Mouse (Mus musculus) testis, adult 2 months (tissue): ENCODE measurements around the gene H2-Ob. TPM values are rescaled to one million over a fixed set of nuclear protein-coding genes. Genes with fewer than 3 reads are reported as not detected.

ENCODE experiments used
- H3K27ac ChIP-seq: fragments of 200-500 bp; 2 replicates; pipeline ENCODE4 v1.5.1; 2012; ENCODE audit warnings: low read depth, low read length; ENCODE audit not compliant: control insufficient read depth, insufficient read depth
- H3K27me3 ChIP-seq: fragments of 200-500 bp; 2 replicates; pipeline ENCODE4 v1.6.1; 2012; ENCODE audit warnings: mild to moderate bottlenecking, low read length, moderate library complexity; ENCODE audit not compliant: control insufficient read depth, insufficient read depth
- H3K36me3 ChIP-seq: fragments of 200-500 bp; 2 replicates; pipeline ENCODE4 v1.6.1; 2012; ENCODE audit warnings: mild to moderate bottlenecking, low read length; ENCODE audit not compliant: control insufficient read depth, insufficient read depth
- H3K4me1 ChIP-seq: fragments of 200-500 bp; 2 replicates; pipeline ENCODE4 v1.6.1; 2012; ENCODE audit warnings: low read length; ENCODE audit not compliant: control insufficient read depth, insufficient read depth
- H3K4me3 ChIP-seq: fragments of 200-500 bp; 2 replicates; pipeline ENCODE4 v1.5.1; 2012; ENCODE audit warnings: low read depth, mild to moderate bottlenecking, low read length, moderate library complexity, mixed read lengths; ENCODE audit not compliant: control insufficient read depth
- CTCF ChIP-seq: fragments of 200-500 bp; IDR thresholded peaks from 2 replicates; pipeline ENCODE4 v1.5.1; 2012; ENCODE audit warnings: low read depth, mild to moderate bottlenecking, inconsistent platforms, low read length, moderate library complexity; ENCODE audit not compliant: control insufficient read depth, insufficient read depth, insufficient replicate concordance
- POLR2A ChIP-seq: fragments of 200-500 bp; IDR thresholded peaks from 2 replicates; pipeline ENCODE4 v1.6.1; 2012; ENCODE audit warnings: low read depth, mild to moderate bottlenecking, inconsistent platforms, low read length, moderate library complexity; ENCODE audit not compliant: control insufficient read depth
- polyA plus RNA-seq: library from polyadenylated mRNA; depleted of rRNA; stranded (reverse); fragments of >200 nt; gene quantifications from 2 replicates; pipeline ENCODE4 v1.2.3, GENCODE M21; 2012

Gene H2-Ob
- polyA plus RNA-seq, 1 experiment, result 0.06 TPM

DNA sequence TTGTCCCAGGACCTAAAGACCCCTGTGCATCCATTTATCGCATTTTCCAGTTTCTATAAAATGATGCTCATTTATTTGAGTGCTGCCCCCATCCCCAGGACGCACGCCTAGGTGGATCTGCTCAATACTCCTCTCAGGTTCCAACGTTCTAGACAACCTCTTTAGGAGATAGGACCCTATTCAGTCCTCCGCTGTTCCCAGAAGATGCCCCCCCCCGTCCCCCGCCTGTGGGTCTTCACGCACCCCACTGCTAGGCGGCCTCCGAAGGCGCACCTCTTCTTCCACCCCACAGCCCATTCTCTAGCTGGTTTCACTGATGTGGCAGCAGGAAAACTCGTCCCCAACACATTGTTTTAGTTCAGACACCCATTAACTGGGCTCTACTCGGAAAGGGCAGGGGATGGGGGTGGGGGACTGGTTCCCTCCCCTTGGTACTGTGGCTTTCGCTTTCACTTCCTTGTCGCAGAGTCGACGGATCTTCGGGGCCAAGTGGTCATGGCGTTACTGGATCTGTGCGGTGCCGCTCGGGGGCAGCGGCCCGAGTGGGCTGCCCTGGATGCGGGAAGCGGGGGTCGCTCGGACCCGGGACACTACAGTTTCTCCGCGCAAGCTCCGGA is 40.7 kb upstream of the H2-Ob start:
- TF ChIP-seq POLR2A (no peak), CTCF (no peak)
- peaks cover 2% of the 10 kb centered on the region; the same call in 1 of the 2 replicates for H3K27me3 ChIP-seq
- no peak overlapping the region for H3K27ac ChIP-seq
- H3K36me3 ChIP-seq, result no peaks in the 10 kb centered on the region
- H3K4me1 ChIP-seq, result peaks cover 11% of the 10 kb centered on the region
- peak overlapping the region; percentile 67 for H3K4me3 ChIP-seq

DNA sequence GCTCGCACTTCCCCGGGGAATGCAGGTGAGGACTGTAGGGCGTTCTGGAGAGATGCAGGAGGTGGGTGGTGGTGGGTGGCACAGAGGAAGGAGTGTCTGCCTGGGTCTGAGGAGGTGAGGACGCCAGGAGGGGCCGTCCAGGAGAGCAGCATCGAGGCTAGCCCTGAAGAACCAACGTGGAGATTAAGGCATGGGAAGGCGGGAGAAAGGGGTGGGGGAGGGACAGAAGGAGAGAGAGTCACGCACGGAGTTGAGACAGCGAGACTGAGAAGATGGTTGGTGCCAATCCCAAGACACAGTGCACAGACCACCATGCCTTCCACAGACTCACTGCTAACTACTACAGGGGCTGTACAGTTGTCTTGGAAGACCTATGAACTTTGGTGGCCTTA is 40.2 kb upstream of the H2-Ob start:
- Histone ChIP-seq H3K27ac (no peak overlapping the region), H3K36me3 (no peaks in the 10 kb centered on the region), H3K4me3 (peak overlapping the region; percentile 67), H3K27me3 (peaks cover 2% of the 10 kb centered on the region; the same call in 1 of the 2 replicates), H3K4me1 (peaks cover 11% of the 10 kb centered on the region)
- TF ChIP-seq POLR2A, result no peak
- TF ChIP-seq CTCF, result no peak

DNA sequence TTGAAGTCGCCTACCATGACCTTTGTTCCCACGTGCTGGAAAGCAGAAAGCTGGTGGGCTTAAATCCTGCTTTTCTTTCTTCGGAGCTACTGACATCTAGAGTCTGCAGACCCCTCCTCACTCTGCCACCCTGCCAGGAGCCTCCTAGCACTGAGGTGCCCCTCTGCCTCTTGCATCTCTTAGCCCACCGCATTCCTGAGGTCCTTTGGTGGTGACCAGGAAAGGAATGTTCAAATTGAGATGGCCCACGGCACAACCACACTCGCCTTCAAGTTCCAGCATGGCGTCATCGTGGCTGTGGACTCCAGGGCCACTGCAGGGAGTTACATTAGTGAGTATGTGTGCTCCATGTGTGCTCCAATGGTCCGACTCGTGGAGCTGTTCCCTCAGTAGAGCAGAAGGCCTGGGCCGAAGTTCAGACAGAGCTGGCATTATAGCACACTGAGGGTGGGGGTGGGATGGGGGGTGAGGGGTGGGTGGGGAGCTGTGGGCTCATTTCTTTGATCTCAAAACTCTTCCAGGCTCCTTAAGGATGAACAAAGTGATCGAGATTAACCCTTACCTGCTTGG is 39.6 kb upstream of the H2-Ob start:
- no peak for TF ChIP-seq POLR2A
- no peak for TF ChIP-seq CTCF
- H3K4me1 ChIP-seq, result peaks cover 11% of the 10 kb centered on the region
- no peaks in the 10 kb centered on the region for H3K36me3 ChIP-seq
- peaks cover 2% of the 10 kb centered on the region; the same call in 1 of the 2 replicates for H3K27me3 ChIP-seq
- no peak overlapping the region for H3K4me3 ChIP-seq
- no peak overlapping the region for H3K27ac ChIP-seq

DNA sequence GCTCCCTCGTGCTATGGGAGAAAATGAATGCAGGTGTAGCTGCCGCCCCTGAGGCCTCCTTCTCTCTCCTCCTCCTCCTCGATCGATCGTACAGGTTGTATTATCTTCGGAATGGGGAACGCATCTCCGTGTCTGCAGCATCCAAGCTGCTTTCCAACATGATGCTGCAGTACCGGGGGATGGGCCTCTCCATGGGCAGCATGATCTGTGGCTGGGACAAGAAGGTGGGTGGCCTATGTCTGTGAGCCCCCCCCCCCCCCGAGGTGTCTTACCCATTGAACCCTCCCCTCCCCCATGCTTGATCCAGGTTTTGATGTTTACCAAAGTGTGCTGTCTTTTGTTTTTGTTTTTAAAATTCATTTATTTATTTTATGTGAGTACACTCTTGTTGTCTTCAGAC is 38.7 kb upstream of the H2-Ob start:
- TF ChIP-seq CTCF (no peak), POLR2A (no peak)
- peaks cover 2% of the 10 kb centered on the region; the same call in 1 of the 2 replicates for H3K27me3 ChIP-seq

DNA sequence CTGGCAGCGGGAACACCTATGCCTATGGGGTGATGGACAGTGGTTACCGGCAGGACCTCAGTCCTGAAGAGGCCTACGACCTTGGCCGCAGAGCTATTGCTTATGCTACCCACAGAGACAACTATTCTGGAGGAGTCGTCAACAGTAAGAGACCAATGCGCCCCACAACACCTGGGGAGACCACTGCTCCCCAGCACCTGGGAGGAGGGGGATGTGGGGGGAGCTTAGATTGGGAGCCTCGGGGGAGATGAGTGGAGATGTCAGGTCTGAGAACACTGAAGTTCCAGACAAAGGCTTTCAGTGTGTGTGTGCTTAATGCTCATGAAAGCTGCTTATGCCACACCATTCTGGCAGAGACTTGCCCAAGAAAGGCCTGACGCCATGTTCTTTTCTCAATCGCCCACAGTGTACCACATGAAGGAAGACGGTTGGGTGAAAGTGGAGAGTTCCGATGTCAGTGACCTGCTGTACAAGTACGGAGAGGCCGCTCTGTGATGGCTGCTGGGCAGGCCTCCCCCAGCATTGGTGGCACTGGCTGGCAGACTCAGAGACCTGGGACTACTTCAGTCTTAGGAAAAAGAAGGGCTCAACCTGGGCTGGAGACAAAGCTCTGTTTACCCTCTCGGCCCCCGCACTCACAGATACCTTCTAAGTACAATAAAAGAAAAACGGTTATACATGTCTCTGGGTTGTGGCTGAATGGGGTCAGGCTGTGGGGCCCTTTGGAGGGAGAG is 37.8 kb upstream of the H2-Ob start:
- peaks cover 2% of the 10 kb centered on the region; the same call in 1 of the 2 replicates for H3K27me3 ChIP-seq
- H3K27ac ChIP-seq, result no peak overlapping the region
- H3K4me3 ChIP-seq, result no peak overlapping the region
- H3K4me1 ChIP-seq, result peaks cover 11% of the 10 kb centered on the region
- H3K36me3 ChIP-seq, result no peaks in the 10 kb centered on the region
- TF ChIP-seq CTCF (no peak), POLR2A (no peak)

More for the DNA sequence above, 38.7 kb upstream of the H2-Ob start:
- Histone ChIP-seq H3K36me3 (no peaks in the 10 kb centered on the region), H3K4me1 (peaks cover 11% of the 10 kb centered on the region), H3K27ac (no peak overlapping the region), H3K4me3 (no peak overlapping the region)

DNA sequence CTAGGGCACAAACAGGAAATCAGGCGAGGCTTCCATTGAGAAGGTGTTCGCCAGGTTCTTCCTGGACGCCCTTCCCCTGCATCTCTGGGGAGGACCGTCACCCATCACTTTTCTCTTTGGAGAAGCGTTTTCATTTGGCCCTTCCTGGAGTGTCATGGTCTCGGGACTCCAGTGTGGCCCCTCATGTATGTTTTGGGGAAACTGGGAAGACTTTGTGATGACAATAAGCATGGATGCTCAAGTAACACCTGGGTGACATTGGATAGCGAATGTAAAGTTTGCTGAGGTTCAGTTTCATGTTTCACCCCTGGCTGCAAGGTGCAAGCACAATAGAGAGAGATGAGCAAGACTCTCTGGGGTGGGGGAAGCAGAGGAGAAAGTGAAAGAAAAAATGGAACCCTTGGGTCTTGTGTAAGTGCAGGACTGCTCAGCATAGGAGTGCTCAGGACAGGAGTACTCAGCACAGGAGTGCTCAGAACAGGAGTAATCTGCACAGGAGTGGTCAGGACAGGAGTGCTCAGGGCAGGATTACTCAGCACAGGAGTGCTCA is 37.1 kb upstream of the H2-Ob start:
- peaks cover 2% of the 10 kb centered on the region; the same call in 1 of the 2 replicates for H3K27me3 ChIP-seq
- no peak overlapping the region for H3K4me3 ChIP-seq
- no peaks in the 10 kb centered on the region for H3K36me3 ChIP-seq
- peaks cover 11% of the 10 kb centered on the region for H3K4me1 ChIP-seq
- TF ChIP-seq CTCF, result no peak
- TF ChIP-seq POLR2A, result no peak
- H3K27ac ChIP-seq, result no peak overlapping the region
